Mouse (Mus musculus) sigmoid colon, adult 10 weeks (tissue): ENCODE data around the gene Zzz3. TPM values are rescaled to one million over a fixed set of nuclear protein-coding genes. Genes with fewer than 3 reads are reported as not detected.

Source experiments
- polyA plus RNA-seq: library from polyadenylated mRNA; stranded (reverse); fragments of 350-450 nt; fragmentation: Illumina TruSeq; extraction: RNeasy Lipid Tissue Mini Kit (QIAGEN cat#74804); gene quantifications from one replicate; pipeline ENCODE4 v1.2.3, GENCODE M21; 2014; ENCODE audit warnings: low read depth, low replicate concordance

Gene Zzz3
- 57.7 TPM for polyA plus RNA-seq

GRCm38 (mm10) chr3:152395350-152396277 is at the start of gene Zzz3:
Gene Zzz3 (plus strand): TSS chr3:152395473.

DNA sequence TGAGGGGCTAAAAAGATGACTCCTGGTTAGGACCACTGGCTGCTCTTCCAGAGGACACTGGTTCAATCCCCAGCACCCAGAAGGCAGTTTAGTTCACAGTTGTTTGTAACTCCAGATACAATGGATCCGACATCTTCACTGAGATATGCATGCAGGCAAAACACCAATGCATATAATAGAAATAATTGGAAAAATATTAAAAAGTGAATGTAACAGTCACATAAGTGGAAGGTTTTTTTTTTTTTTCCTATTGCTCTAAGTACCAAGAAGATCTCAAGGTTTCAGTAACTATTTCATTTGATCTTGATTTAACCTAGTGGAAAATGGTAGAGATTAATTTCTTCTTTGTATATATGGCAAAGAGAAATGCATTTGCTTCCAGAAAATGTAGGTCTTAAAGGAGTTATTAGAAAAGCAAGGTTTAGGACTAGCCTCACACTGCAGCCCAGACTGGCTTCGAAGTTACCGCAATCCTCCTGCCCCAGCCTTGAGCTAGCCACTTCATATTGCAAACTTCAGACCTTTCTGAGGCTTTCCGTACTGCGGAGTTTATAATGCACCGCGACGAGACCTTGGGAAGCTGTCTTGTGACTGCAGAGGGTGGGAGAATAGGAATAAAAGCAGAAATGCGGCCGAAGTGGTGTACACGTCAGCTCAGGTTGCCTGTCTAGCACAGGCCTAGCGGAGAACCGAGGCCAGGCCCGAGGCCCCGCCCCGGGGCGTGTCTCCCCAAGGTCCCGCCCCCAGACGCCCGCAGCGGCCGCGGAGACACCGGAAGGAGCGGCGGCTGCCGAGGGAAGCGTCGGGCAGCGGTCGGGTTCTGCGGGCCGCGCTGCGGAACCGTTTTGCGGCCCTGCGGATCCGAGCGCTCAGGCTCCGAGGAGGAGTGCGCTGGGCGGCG is 49.3 kb upstream of the Zzz3 start, which contains the start of gene Usp33:
TSS of gene Usp33 (plus strand) at position 747 of the 901 bp plus-strand sequence.

Other genes starting within 250 kb of the Zzz3 start
- 651 TPM for gene Gipc2, start 229.2 kb upstream of the Zzz3 start, polyA plus RNA-seq
- 98.1 TPM for gene Dnajb4, start 185.2 kb upstream of the Zzz3 start, polyA plus RNA-seq
- gene Fubp1, start 185.1 kb upstream of the Zzz3 start, polyA plus RNA-seq: 198 TPM
- gene Nexn, start 129.1 kb upstream of the Zzz3 start, polyA plus RNA-seq: 155 TPM
- 21.0 TPM for gene Miga1, start 55.1 kb upstream of the Zzz3 start, polyA plus RNA-seq
- 164 TPM for gene Usp33, start 49.0 kb upstream of the Zzz3 start, polyA plus RNA-seq